Mouse (Mus musculus) left cerebral cortex, adult 2 months (tissue): ENCODE data around the gene Ddi2. TPM values are rescaled to one million over a fixed set of nuclear protein-coding genes. Genes with fewer than 3 reads are reported as not detected.

ENCODE experiments used
- DNase-seq, 2 experiments: peaks; one replicate each; pipeline ENCODE4 v3.0.0; 2021 to 2022; ENCODE audit warnings: low spot score in 2 of 2, mixed read lengths in 1 of 2; ENCODE audit errors: extremely low spot score in 1 of 2
- H3K27ac ChIP-seq: fragments of 200-600 bp; 2 replicates; pipeline ENCODE4 v1.8.1; 2022
- H3K4me3 ChIP-seq: fragments of 200-600 bp; 2 replicates; pipeline ENCODE4 v1.8.1; 2022
- CTCF ChIP-seq: fragments of 200-600 bp; IDR thresholded peaks from 2 replicates; pipeline ENCODE4 v1.8.1; 2022; ENCODE audit warnings: antibody characterized with exemption, mild to moderate bottlenecking, moderate library complexity
- intact Hi-C: fragments of 180-260 bp; cut with DNase I; formaldehyde crosslinking; loops from one replicate; pipeline ENCODE4 v1.15.1; 2025
- total RNA-seq, 2 experiments: library from RNA; stranded (reverse); gene quantifications; 2 replicates each; pipeline ENCODE4 v1.2.3; 2021

The Ddi2 gene
- total RNA-seq, 2 experiments from 2014 or later: 47.8 to 48.5 TPM

DNA sequence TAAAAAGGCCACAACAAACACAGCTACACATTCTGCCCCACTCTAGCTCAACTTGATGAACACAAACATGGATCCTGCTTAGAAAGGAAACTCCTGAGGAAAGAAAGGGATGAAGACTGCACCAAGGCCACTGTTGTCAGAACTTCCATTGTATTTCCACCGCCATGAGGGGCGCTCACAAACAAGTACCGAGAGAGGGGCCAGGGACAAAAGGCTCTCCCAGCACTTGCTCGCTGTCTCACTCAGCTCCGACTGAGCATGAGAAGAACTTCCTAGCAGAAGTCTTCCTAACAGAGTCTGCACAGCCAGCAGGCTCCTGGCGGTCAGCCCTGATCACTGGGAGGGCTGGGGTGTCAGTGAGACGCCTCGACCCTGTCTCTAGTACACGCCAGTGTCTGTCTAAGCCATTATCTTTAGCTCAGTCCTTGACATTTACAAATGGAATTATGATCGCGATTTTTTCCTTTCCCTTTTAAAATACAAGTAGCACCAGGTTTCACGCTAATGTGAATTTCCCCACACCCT lies 40.5 kb downstream of the Ddi2 start:
- H3K4me3 ChIP-seq: no peak overlapping the region
- DNase-seq: no peak
- no peak overlapping the region for H3K27ac ChIP-seq
- TF ChIP-seq CTCF: no peak
- intact Hi-C loops: no loop called here

DNA sequence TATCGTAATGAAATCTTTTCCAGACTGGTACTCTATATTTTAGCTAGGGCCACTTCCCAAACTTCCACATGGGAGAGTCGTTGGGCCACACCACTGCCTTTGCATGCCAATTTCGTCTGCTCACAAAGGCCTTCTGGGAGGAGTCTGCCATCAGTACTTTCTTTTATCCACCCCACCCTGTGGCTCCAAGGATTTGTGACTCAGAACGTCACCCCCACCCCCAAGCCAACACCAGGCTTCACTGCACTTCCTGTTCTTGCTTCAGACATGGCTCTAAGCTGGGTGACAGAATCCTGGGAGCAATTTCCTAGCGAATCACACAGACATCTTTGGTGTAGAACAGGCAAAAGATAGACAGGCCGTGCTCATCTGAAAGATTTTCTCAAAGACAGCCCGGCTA lies 41.5 kb downstream of the Ddi2 start:
- H3K4me3 ChIP-seq: no peak overlapping the region
- intact Hi-C loops: no loop called here
- no peak for TF ChIP-seq CTCF
- DNase-seq: no peak
- no peak overlapping the region for H3K27ac ChIP-seq

DNA sequence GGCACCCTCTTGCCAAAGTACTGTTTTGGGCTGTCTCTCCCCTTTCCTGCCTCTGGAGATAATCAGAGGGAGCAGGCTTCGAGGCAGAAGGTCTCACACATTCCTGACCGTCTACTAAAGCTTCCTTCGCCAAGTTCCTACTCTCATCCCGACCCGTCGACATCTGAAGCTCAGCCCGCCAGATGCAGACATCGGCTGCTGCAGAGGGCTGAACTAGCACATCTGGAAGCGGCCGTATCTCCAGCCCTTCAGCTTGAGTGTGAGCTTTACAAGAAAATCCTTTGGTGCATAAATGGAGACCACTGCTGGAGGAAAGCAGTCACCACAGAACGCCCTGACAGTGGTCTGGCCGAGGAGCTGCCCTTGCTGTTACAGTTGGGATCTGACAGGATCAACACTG lies 42.3 kb downstream of the Ddi2 start:
- intact Hi-C loops: no loop called here
- no peak for DNase-seq
- no peak overlapping the region for H3K4me3 ChIP-seq
- H3K27ac ChIP-seq: no peak overlapping the region
- no peak for TF ChIP-seq CTCF

DNA sequence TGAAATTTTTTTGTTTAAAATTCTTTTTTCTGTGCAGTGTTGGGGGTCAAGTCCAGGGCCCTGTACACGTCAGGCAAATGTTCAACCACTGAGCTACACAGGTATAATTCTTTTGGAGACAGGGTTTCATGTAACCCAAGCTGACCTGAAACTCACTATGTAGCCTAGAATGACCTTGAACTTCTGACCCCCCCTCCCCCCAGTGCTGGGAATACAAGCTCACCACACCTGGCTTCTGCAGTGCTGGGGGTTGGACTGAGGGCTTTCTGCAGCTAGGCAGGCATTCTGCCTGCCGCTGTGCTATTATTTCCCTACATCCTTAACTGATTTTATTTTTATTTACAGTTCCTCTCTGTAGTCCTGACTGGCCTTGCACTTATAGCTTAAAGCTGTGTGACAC lies 44.2 kb downstream of the Ddi2 start:
- Histone ChIP-seq H3K4me3 (no peak overlapping the region), H3K27ac (no peak overlapping the region)
- intact Hi-C loops: no loop called here
- DNase-seq: no peak
- no peak for TF ChIP-seq CTCF

DNA sequence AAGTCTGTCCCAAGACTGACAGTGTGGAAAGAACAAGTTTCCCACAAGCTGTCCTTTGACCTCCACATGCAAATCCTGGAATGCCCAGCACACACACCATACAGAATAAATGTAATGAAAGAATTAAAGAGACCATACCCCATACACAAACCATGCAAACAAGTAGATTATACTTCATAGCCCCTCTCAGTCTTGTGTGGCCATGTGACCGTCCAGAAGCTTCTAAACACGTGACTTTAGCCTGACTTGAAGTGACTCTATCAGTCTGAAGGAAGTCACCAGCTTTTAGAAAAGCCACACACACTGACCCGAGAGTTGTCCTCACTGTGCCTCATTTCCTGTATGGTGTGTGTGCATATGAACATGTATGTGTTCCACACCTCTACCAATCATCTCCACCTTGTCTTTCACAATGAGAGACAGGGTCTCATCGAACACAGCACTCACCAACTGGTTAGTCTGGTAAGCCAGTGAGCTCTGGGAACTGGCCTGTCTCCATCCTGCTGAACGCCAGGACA lies 46.7 kb downstream of the Ddi2 start:
- no peak for DNase-seq
- Histone ChIP-seq H3K27ac (no peak overlapping the region), H3K4me3 (no peak overlapping the region)
- no peak for TF ChIP-seq CTCF
- intact Hi-C loops: no loop called here

DNA sequence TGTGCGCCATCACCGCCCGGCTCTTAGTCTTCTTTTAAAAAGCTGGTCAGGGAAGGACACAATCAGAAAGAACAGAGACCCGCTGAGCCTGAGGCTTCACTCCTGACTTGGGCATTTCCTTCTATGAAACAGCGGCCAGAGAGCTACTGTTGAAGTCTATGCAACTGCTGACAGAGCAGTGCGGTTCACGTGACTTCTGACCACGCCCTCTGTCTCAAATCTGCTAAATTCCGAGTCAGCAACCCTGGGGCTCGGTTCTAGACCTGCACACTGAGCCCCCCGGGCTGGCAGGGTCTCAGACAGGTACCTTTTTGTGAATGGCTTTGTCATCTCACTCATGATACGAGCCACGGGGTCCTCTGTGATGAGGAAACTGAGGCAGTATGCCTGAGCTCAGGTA lies 50.9 kb downstream of the Ddi2 start:
- no peak overlapping the region for H3K4me3 ChIP-seq
- intact Hi-C loops: no loop called here
- no peak for DNase-seq
- no peak for TF ChIP-seq CTCF
- H3K27ac ChIP-seq: no peak overlapping the region

DNA sequence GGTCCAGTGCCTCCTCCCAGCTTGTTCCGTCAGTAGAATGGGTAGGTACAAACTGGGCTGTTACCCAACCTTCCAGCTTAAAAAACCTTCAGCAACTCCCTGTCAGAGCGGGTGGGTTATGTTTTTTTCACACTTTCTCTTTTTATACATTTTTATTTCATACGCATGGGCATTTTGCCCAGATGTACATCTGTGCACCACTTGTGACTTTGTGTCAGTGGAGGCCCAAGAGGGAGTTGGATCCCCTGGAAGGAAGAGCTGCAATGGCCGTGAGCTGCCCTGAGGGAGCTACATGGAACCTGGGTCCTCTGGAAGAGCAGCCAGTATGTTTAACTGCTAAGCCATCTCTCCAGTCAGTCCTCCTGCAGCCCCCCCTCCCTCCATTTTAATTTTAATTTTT lies 51.8 kb downstream of the Ddi2 start:
- H3K27ac ChIP-seq: no peak overlapping the region
- no peak overlapping the region for H3K4me3 ChIP-seq
- intact Hi-C loops: no loop called here
- no peak for TF ChIP-seq CTCF
- DNase-seq: no peak

DNA sequence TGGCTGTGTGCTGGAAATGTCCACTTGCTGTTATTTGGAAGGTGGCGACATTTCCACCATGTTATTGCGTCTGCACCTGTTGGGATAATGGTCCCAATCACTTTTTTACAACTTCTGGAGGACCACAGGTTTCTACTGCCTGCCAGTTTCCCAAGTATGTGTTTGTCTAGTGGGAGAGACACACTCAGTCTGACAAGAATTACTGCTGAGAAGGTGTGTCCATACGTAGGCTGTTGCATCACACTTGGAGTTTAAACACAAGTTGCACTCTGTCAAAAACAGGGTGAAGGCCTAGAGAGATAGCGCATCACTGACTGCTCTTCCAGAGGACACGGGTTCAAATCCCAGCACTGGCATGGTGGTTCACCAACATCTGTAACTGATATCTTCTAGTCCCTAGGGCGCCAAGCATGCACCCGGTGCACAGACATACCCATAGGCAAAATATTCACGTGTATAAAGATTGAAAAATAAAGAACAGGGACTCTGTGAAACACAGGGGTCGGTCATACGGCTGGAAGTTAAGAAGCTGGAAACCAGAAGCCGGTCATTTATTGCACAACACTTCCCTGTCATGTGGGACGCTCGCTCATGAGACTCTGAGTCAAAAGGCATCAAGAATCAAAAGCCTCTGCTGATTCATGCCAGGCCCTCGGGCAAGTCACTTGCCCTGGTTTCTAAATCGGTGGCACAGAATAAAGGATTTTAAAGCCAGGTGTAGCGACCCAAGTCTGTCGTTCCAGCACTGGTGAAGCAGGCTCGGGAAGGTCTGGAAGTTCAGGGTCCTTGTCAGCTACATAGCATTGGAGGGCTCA lies 53.1 kb downstream of the Ddi2 start:
- no peak for TF ChIP-seq CTCF
- Histone ChIP-seq H3K27ac (no peak overlapping the region), H3K4me3 (no peak overlapping the region)
- DNase-seq: no peak
- intact Hi-C loops: no loop called here

DNA sequence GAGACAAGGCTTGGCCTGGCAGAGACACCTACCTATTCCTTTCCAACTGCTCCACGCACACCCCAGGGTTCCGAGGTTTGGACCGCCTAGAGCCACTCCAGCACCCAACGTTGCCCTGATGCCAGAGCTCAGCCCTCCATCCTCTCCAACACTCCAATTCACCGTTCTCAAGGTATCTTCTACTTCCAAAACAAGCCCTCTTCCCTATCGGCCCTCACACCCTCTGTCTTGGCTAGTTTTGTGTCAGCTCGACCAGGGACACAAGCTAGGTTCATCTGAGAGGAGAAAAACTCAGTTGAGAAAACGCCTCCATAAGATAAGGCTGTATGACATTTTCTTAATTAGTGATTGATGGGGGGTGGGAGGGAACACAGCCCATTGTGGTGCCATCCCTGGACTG lies 58.4 kb downstream of the Ddi2 start, which contains the start of gene Plekhm2:
Gene Plekhm2 (minus strand): TSS at position 101 of the 400 bp plus-strand sequence.
- H3K4me3 ChIP-seq: peak within 1 kb of the TSS; percentile 76
- TF ChIP-seq CTCF: no peak
- peak within 1 kb of the TSS; percentile 94 for H3K27ac ChIP-seq
- no peak for DNase-seq
- intact Hi-C loops: loop anchor here (1.0 kb wide), 1 partner anchor 58 kb away; no protein-coding TSS in a partner anchor

DNA sequence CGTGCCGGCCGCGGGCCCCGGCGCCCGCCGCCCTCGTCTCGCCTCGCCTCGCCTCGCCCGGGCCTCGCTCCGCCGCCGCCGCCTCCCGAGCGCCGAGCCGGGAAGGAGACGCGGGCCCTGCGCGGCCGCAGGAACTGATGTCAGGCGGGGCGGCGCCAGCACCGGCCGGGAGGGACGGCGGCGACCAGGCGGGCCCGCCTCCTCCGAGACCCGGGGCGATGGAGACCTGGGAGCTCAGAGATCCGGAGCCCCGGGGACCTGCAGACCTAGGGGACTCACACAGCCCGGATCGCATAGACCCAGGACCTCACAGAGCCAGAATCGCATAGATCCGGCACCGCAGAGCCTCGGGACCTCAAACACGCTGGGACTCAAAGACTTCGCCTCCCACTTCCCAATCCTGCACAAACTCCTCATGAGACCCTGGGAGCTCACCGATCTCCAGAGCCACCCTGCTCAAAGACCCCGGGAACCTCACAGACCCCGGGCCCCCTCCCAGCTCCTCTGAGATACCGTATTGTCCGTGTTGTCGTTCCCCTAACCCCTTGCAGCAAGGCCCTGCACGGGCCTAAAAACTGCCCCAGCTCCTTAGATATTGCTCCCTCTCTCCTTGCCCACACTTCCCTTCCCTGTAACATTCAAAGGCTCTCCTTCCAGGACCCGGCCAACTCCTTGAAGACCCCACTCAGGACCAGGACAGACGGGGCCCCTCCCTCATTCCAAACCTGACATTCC lies 59.0 kb downstream of the Ddi2 start:
- intact Hi-C loops: loop anchor here (1.0 kb wide), 1 partner anchor 58 kb away; no protein-coding TSS in a partner anchor

DNA sequence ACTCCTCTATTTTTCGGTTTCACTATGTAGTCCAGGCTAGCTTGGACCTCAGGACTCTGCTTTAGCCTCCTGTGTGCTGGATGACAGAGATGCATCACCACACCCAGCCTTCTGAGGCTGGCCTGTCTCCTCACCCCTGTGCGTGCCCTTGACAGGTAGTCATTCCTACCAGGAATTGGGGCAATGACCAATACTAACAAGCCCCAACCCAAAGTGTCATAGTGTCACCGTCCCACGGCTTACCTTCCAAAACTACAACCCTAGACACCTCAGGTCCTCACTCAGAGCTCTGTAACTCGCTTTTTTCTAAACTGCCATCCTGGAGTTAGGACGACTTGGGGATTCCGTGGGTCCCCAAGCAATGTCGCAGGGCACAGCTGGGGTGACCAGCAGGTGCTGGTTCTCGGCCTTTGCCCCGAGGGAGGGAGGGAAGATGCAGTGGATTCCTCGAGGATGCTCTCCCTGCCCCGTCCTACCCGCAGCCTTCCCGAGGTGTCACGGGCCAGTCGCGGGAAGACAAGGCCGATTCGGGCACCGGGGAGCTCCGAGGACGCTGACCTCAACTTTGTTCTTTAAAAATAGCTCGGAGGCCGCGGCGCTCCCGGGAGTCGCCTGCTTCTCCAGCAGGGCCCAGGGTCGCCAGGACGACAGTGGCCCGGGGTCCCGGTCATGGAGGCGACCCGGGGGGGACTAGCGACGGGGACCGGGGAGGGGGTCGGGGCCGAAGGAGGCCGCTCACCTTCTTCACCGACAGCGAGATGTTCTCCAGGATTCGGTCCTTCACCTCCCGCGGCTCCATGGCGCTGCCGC lies 59.9 kb downstream of the Ddi2 start:
- DNase-seq: no peak
- TF ChIP-seq CTCF: no peak

More for the DNA sequence above, 59.0 kb downstream of the Ddi2 start:
- peak overlapping the region; percentile 94 for H3K27ac ChIP-seq
- peak; percentile 76 to 80 for DNase-seq
- H3K4me3 ChIP-seq: peak overlapping the region; percentile 76
- no peak for TF ChIP-seq CTCF

More for the DNA sequence above, 59.9 kb downstream of the Ddi2 start:
- peak overlapping the region; percentile 76 for H3K4me3 ChIP-seq
- intact Hi-C loops: no loop called here
- peak overlapping the region; percentile 89 for H3K27ac ChIP-seq
